Mouse (Mus musculus): ENCODE data around the gene D930020B18Rik. TPM values are rescaled to one million over a fixed set of nuclear protein-coding genes. Genes with fewer than 3 reads are reported as not detected.

D930020B18Rik gene
- polyA plus RNA-seq, 1 experiment from 2014 or later, result 2.6 TPM

DNA sequence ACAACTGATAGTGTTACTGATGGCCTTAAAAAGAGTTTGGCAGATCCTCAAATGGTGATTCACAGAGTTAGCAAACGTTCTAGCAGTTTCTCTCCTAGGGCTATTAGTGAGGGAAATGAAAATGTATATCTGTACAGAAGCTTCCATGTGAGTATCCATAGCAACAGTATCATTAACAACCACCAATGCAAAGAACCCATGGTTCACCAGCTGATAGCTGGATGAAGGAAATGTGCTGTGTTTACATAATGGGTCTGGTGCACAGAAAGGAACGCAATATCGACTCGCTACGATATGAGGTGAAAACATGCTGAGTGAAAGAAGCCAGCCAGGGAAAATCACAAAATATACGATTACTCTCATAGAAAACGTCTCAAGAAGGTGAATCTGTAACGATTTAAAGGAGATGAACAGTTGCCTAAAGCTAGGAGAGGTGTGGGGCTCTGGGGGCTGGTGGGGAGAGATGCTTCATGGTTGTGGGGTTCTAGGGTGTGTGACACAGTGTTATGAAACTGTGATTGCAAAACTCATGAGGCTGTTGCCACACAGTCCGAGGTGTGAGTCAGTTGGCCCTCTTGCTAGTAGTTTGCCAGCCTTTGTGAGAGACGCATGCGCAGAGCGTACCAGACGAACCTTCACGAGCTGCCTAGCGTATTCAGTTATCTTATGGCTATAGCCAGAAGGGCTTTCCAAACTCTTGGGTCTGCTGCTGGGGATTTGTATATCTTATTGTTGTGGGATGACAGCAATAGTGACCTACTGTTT is 64.2 kb downstream of the D930020B18Rik start:
- Histone ChIP-seq H3K9ac (no peak overlapping the region), H3K27ac (replicated peaks) (no peak overlapping the region), H3K4me2 (replicated peaks) (no peak overlapping the region), H3K9me3 (replicated peaks) (no peaks in the 10 kb centered on the region), H3K36me3 (no peaks in the 10 kb centered on the region), H3K4me1 (no peaks in the 10 kb centered on the region), H3K4me3 (replicated peaks) (no peak overlapping the region), H3K27me3 (no peaks in the 10 kb centered on the region)
- WGBS, result 88% methylated on average over 15 of the region's 15 CpGs
- no peak for ATAC-seq (ENCODE audit: insufficient number of reproducible peaks, low FRiP score, low TSS enrichment, low read depth)

DNA sequence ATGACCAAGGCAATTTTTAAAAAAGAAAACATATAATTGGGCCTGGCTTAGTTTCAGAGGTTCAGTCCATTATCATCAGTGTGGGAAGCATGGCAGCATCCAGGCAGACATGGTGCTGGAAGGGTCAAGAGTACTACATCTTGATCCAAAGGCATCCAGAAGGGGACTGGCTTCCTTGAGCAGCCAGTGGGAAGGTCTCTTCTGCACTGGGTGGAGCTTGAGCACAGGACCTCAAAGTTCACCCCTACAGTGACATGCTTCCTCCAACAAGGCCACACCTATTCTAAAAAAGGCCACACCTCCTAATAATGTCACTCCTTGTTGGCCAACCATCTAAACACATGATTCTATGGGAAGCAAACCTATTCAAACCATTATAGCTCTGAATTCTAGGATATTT is 75.5 kb downstream of the D930020B18Rik start:
- H3K36me3 ChIP-seq, result no peaks in the 10 kb centered on the region
- no peaks in the 10 kb centered on the region for H3K4me1 ChIP-seq
- H3K4me2 ChIP-seq (replicated peaks), result no peak overlapping the region
- no peak overlapping the region for H3K4me3 ChIP-seq (replicated peaks)
- H3K27ac ChIP-seq (replicated peaks), result no peak overlapping the region
- H3K9ac ChIP-seq, result no peak overlapping the region
- H3K27me3 ChIP-seq, result no peaks in the 10 kb centered on the region
- H3K9me3 ChIP-seq (replicated peaks), result 0 out of 2 replicates have a peak, but pooled peaks cover 10% of the 10 kb centered on the region
- ATAC-seq (ENCODE audit: insufficient number of reproducible peaks, low FRiP score, low TSS enrichment, low read depth), result no peak

DNA sequence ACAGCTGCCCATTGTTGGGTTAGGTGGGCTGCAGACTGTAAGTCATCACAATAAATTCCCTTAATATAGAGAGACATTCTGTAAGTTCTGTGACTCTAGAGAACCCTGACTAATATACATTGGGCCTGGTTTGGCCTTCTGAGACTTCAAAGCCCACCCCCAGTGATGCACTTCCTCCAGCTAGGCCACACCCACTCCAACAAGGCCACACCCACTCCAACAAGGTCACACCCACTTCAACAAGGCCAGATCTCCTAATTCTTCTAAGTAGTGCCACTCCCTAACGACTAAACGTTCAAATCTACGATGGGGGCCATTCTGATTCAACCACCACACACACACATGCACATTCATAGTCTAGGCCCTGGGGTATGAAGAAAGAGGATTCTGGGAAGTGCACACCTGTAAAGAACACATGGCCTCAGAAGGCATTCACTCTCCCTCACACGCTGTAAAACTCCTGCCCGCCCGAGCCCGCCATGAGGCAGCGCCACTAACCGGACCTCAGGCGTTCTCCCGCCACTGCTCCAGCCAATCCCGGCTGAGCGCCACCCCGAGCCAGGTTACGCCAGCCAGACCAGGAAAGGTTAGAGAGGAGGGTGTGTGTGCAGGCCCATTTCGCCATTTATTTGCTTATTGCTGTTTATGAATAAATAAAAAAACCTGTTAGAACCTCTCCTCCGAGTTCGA is 77.7 kb downstream of the D930020B18Rik start:
- H3K9me3 ChIP-seq (replicated peaks), result 0 out of 2 replicates have a peak, but pooled peaks cover 10% of the 10 kb centered on the region
- H3K27me3 ChIP-seq, result no peaks in the 10 kb centered on the region
- no peak overlapping the region for H3K27ac ChIP-seq (replicated peaks)
- WGBS, result 91% methylated on average over 18 of the region's 18 CpGs
- H3K36me3 ChIP-seq, result no peaks in the 10 kb centered on the region
- ATAC-seq (ENCODE audit: insufficient number of reproducible peaks, low FRiP score, low TSS enrichment, low read depth), result no peak
- H3K4me1 ChIP-seq, result no peaks in the 10 kb centered on the region
- no peak overlapping the region for H3K4me3 ChIP-seq (replicated peaks)
- no peak overlapping the region for H3K4me2 ChIP-seq (replicated peaks)
- H3K9ac ChIP-seq, result no peak overlapping the region

DNA sequence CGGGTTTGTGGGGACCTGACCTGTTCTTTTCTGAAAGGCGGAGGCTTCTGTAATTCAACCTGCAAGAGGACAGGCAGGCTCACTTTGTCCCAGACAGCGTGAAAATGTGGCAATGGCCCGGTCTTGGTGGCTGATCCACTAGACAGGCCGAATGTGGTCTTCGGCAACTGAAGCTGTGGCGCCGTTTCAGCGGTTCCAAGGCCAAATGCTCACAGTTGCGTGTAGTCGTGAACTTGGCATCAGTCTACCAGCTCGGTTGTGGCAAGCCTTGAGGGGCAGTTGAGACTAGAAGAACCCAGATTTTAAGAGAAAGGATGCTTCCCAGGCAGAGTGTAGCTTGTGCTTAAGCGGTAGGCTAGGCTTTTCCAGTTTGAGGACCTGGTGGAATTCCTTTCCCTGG is 79.3 kb downstream of the D930020B18Rik start:
- Histone ChIP-seq H3K27ac (replicated peaks) (no peak overlapping the region), H3K27me3 (no peaks in the 10 kb centered on the region), H3K4me1 (no peaks in the 10 kb centered on the region), H3K9me3 (replicated peaks) (0 out of 2 replicates have a peak, but pooled peaks cover 10% of the 10 kb centered on the region), H3K9ac (no peak overlapping the region), H3K36me3 (no peaks in the 10 kb centered on the region), H3K4me3 (replicated peaks) (no peak overlapping the region), H3K4me2 (replicated peaks) (no peak overlapping the region)
- no peak for ATAC-seq (ENCODE audit: insufficient number of reproducible peaks, low FRiP score, low TSS enrichment, low read depth)
- WGBS, result 94% methylated on average over 13 of the region's 13 CpGs

DNA sequence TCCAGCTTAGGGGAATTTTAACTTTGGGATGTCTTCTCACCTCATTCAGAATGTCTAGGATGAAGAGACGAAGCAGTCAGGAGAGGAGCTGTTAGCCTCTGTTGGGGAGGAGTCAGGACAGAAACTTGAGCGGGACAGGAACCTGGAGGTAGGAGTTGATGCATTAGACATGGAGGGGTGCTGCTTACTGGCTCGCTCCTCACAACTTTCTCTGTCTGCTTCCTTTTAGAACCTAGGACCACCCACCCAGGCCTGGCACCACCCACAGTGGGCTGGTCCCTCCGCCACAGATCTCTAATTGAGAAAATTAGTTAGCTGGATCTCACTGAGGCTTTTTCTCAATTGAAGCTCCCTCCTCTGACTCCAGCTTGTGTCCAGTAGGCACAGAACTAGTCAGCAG is 85.1 kb downstream of the D930020B18Rik start:
- H3K9me3 ChIP-seq (replicated peaks), result 0 out of 2 replicates have a peak, but pooled peaks cover 2% of the 10 kb centered on the region
- ATAC-seq (ENCODE audit: insufficient number of reproducible peaks, low FRiP score, low TSS enrichment, low read depth), result no peak
- no peak overlapping the region for H3K4me3 ChIP-seq (replicated peaks)
- 62% methylated on average over 4 of the region's 4 CpGs for WGBS
- H3K36me3 ChIP-seq, result no peaks in the 10 kb centered on the region
- H3K4me2 ChIP-seq (replicated peaks), result no peak overlapping the region
- no peak overlapping the region for H3K27ac ChIP-seq (replicated peaks)
- no peaks in the 10 kb centered on the region for H3K4me1 ChIP-seq
- H3K27me3 ChIP-seq, result no peaks in the 10 kb centered on the region
- no peak overlapping the region for H3K9ac ChIP-seq

DNA sequence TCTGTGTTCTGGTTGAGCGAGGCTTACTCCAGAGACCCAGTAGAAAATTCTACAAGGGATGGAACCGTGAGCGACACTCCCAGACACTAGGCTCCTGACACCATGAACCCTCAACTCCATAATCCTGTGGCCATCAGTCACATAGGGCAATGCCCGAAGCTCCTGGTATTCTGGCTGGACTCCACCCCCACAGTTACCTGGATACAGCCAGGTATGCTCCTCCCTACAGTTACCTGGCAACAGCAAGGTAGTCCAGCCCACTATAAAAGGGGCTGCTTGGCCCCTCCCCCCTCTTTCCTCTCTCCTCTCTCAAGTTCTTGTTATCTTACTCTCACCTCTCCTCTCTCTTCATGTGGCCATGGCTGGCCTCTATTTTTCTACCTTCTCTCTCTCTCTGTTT is 85.8 kb downstream of the D930020B18Rik start:
- H3K4me3 ChIP-seq (replicated peaks), result no peak overlapping the region
- H3K36me3 ChIP-seq, result no peaks in the 10 kb centered on the region
- no peak for ATAC-seq (ENCODE audit: insufficient number of reproducible peaks, low FRiP score, low TSS enrichment, low read depth)
- no peaks in the 10 kb centered on the region for H3K27me3 ChIP-seq
- H3K4me1 ChIP-seq, result no peaks in the 10 kb centered on the region
- no peak overlapping the region for H3K27ac ChIP-seq (replicated peaks)
- no peak overlapping the region for H3K4me2 ChIP-seq (replicated peaks)
- 60% methylated on average over 4 of the region's 4 CpGs for WGBS
- H3K9ac ChIP-seq, result no peak overlapping the region
- no peaks in the 10 kb centered on the region for H3K9me3 ChIP-seq (replicated peaks)

DNA sequence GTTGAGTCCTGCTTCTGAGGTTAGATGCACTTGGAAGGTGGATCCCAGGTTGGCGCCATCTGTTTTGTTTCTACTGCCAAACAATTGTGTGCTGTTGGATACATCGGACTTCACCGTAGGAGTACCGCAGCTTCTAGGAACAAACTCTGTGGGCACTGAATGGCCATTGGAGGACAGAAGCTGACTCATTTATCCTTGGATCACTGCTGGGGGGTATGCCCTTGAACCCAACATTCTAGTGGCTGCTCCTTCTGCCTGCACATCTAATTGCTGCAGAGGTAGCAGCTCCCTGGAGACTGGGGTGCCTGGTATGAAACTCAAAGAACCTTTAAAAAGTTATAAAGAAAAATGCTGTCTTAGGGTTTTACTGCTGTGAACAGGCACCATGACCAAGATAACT is 86.8 kb downstream of the D930020B18Rik start:
- H3K4me2 ChIP-seq (replicated peaks), result no peak overlapping the region
- no peak overlapping the region for H3K9ac ChIP-seq
- no peaks in the 10 kb centered on the region for H3K36me3 ChIP-seq
- H3K9me3 ChIP-seq (replicated peaks), result no peaks in the 10 kb centered on the region
- no peaks in the 10 kb centered on the region for H3K27me3 ChIP-seq
- no peak overlapping the region for H3K27ac ChIP-seq (replicated peaks)
- no peak overlapping the region for H3K4me3 ChIP-seq (replicated peaks)
- WGBS, result 93% methylated on average over 4 of the region's 4 CpGs
- ATAC-seq (ENCODE audit: insufficient number of reproducible peaks, low FRiP score, low TSS enrichment, low read depth), result no peak
- H3K4me1 ChIP-seq, result no peaks in the 10 kb centered on the region

DNA sequence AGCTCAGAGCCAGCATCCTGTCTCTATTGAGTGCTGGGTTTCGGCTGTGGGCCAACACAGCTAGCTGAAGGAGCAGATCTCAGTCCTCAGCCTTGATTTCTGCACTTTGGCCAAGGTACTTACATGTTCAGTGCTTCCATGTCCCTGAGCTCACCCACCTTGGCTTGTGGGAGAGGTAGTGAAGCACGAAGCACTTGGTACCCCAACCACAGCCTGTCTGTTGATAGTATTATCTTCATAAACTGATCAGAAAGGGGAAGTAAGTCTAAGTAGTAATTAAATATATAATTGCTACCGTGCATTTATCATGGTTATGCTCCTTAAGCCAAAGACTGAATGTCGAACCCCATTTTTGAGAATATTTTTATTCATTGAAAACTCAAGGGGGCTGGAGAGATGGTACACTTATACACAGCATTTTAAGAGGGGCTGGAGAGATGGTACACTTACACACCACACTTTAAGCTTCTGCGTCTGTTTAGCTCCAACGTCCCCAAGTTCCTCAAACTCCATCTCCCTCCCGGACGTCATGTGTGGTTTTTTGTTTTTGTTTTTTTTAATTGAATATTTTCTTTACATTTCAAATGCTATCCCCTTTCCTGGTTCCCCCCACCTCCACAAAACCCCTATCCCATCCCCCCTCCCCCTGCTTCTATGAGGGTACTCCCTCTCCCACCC is 89.8 kb downstream of the D930020B18Rik start:
- H3K27ac ChIP-seq (replicated peaks), result no peak overlapping the region
- H3K27me3 ChIP-seq, result no peaks in the 10 kb centered on the region
- WGBS, result 82% methylated on average over 8 of the region's 8 CpGs
- no peaks in the 10 kb centered on the region for H3K36me3 ChIP-seq
- H3K9ac ChIP-seq, result no peak overlapping the region
- no peak for ATAC-seq (ENCODE audit: insufficient number of reproducible peaks, low FRiP score, low TSS enrichment, low read depth)
- H3K4me2 ChIP-seq (replicated peaks), result no peak overlapping the region
- no peaks in the 10 kb centered on the region for H3K9me3 ChIP-seq (replicated peaks)
- no peak overlapping the region for H3K4me3 ChIP-seq (replicated peaks)
- H3K4me1 ChIP-seq, result no peaks in the 10 kb centered on the region

DNA sequence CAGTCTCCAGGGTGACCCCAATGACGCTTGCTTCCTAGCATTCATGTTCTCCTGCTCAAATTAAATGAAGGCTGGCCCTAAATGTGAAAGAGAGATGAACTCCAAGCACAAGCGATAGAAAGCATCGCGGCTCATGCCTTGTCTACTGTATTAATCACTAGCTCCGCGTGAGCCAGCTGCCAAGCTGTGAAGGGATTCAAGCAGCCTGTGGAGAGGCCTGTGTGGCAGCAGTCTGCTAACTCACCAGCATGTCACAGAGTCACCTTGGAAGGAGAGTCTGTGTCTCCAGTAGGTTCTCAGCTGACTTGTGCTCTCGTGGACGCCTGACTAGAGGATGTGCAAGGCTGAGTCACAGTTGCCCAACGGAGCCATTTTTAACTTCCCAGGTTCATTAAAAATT is 91.2 kb downstream of the D930020B18Rik start:
- H3K4me3 ChIP-seq (replicated peaks), result no peak overlapping the region
- no peaks in the 10 kb centered on the region for H3K4me1 ChIP-seq
- H3K27ac ChIP-seq (replicated peaks), result no peak overlapping the region
- H3K4me2 ChIP-seq (replicated peaks), result no peak overlapping the region
- H3K36me3 ChIP-seq, result no peaks in the 10 kb centered on the region
- WGBS, result 86% methylated on average over 9 of the region's 9 CpGs
- H3K27me3 ChIP-seq, result no peaks in the 10 kb centered on the region
- H3K9me3 ChIP-seq (replicated peaks), result no peaks in the 10 kb centered on the region
- no peak overlapping the region for H3K9ac ChIP-seq
- no peak for ATAC-seq (ENCODE audit: insufficient number of reproducible peaks, low FRiP score, low TSS enrichment, low read depth)

DNA sequence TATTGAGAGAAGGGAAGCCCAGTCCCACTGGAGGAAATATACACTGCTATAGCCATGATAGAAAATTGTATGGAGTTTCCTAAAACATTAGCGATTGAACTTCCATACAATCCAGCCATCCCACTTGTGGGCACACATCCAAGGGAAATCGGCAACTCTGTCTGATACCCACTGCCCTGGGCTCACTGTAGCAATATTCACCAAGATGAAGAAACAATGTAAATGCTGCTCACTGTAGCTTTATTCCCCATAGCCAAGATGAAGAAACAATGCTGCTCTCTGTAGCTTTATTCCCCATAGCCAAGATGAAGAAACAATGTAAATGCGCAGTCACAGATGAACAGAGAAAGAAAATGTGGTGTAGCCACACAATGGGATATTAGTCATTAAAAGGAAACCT is 95.9 kb downstream of the D930020B18Rik start:
- Histone ChIP-seq H3K4me2 (replicated peaks) (no peak overlapping the region), H3K27me3 (no peaks in the 10 kb centered on the region), H3K9ac (no peak overlapping the region), H3K27ac (replicated peaks) (no peak overlapping the region), H3K36me3 (no peaks in the 10 kb centered on the region), H3K9me3 (replicated peaks) (no peaks in the 10 kb centered on the region), H3K4me1 (0 out of 2 replicates have a peak, but pooled peaks cover 4% of the 10 kb centered on the region), H3K4me3 (replicated peaks) (no peak overlapping the region)
- WGBS, result 77% methylated on average over 3 of the region's 3 CpGs
- no peak for ATAC-seq (ENCODE audit: insufficient number of reproducible peaks, low FRiP score, low TSS enrichment, low read depth)
